Mouse (Mus musculus): ENCODE results near the gene Gm11634. TPM values are rescaled to one million over a fixed set of nuclear protein-coding genes. Genes with fewer than 3 reads are reported as not detected.

Gene Gm11634
- total and polyA plus RNA-seq, 3 experiments, result not detected

- Histone ChIP-seq H3K27ac (no peak overlapping the region), H3K4me3 (no peak overlapping the region), H3K27me3 (ENCODE audit: control insufficient read depth, insufficient read depth, low read length) (no peaks in the 10 kb centered on the region), H3K4me1 (ENCODE audit: control insufficient read depth, insufficient read depth, low read length) (no peaks in the 10 kb centered on the region), H3K36me3 (ENCODE audit: control insufficient read depth, insufficient read depth, low read length) (no peaks in the 10 kb centered on the region; the same call in 1 of the 2 replicates), H3K9ac (ENCODE audit: low read depth, low read length) (no peak overlapping the region), H3K79me2 (replicated peaks; ENCODE audit: control insufficient read depth, insufficient read depth, low read length) (no peaks in the 10 kb centered on the region)
- no peak for DNase-seq
- intact Hi-C loops (cut with DNase I), result no loop called here
- TF ChIP-seq CTCF (IDR thresholded peaks at IDR 0.05) (no peak), POLR2A (IDR thresholded peaks at IDR 0.05; ENCODE audit: insufficient read depth, low read depth, low read length) (no peak), EP300 (IDR thresholded peaks at IDR 0.05; ENCODE audit: insufficient read depth, low read depth, low read length) (no peak)
Measured at GRCm38 (mm10) chr11:101548526-101548925, 50.5 kb downstream of the Gm11634 start.

GRCm38 (mm10) chr11:101544132-101544531 lies 54.9 kb downstream of the Gm11634 start:
- 46% methylated on average over 1 of the region's 1 CpGs for WGBS
- intact Hi-C loops (cut with DNase I), result loop anchor here (5.0 kb wide), 1 partner anchor 1433 kb away; no protein-coding TSS in a partner anchor

More at GRCm38 (mm10) chr11:101544132-101544531, 54.9 kb downstream of the Gm11634 start:
- no peak for DNase-seq
- Histone ChIP-seq H3K36me3 (ENCODE audit: control insufficient read depth, insufficient read depth, low read length) (no peaks in the 10 kb centered on the region), H3K4me3 (no peak overlapping the region), H3K4me1 (ENCODE audit: control insufficient read depth, insufficient read depth, low read length) (no peaks in the 10 kb centered on the region), H3K27ac (no peak overlapping the region), H3K79me2 (replicated peaks; ENCODE audit: control insufficient read depth, insufficient read depth, low read length) (no peaks in the 10 kb centered on the region), H3K9ac (ENCODE audit: low read depth, low read length) (no peak overlapping the region), H3K27me3 (ENCODE audit: control insufficient read depth, insufficient read depth, low read length) (no peaks in the 10 kb centered on the region)
- no peak for TF ChIP-seq EP300 (IDR thresholded peaks at IDR 0.05; ENCODE audit: insufficient read depth, low read depth, low read length)
- TF ChIP-seq POLR2A (IDR thresholded peaks at IDR 0.05; ENCODE audit: insufficient read depth, low read depth, low read length), result no peak
- no peak for TF ChIP-seq CTCF (IDR thresholded peaks at IDR 0.05)

Other genes with a start within 250 kb of the Gm11634 start
- gene G6pc, start 231.7 kb downstream of the Gm11634 start, total RNA-seq (2021), result not detected
- 0.15 TPM in 1 of 2 replicates, not detected in the other for gene G6pc, start 231.7 kb downstream of the Gm11634 start, polyA plus RNA-seq (2012; rRNA removed)
- gene Aarsd1, start 181.6 kb downstream of the Gm11634 start, total RNA-seq (2021), result 10 to 100 TPM; 19.5 to 23.4 TPM
- gene Aarsd1, start 181.6 kb downstream of the Gm11634 start, polyA plus RNA-seq (2012; rRNA removed), result 23.0 and 28.0 TPM in 2 replicates
- gene Gm27029, start 174.5 kb downstream of the Gm11634 start, total RNA-seq (2021), result 10 to 100 TPM in 1 of 2 experiments, 1 to 10 TPM in 1; 5.1 to 10.2 TPM
- 1.3 and 2.4 TPM in 2 replicates for gene Gm27029, start 174.5 kb downstream of the Gm11634 start, polyA plus RNA-seq (2012; rRNA removed)
- gene Rundc1, start 174.2 kb downstream of the Gm11634 start, total RNA-seq (2021), result 10 to 100 TPM; 10.1 to 12.1 TPM
- 12.0 and 14.7 TPM in 2 replicates for gene Rundc1, start 174.2 kb downstream of the Gm11634 start, polyA plus RNA-seq (2012; rRNA removed)
- 10 to 100 TPM; 50.6 to 58.3 TPM for gene Ptges3l, start 173.9 kb downstream of the Gm11634 start, total RNA-seq (2021)
- gene Ptges3l, start 173.9 kb downstream of the Gm11634 start, polyA plus RNA-seq (2012; rRNA removed), result 56.8 and 81.6 TPM in 2 replicates
- 10 to 100 TPM; 38.3 to 48.4 TPM for gene Rpl27, start 157.0 kb downstream of the Gm11634 start, total RNA-seq (2021)
- gene Rpl27, start 157.0 kb downstream of the Gm11634 start, polyA plus RNA-seq (2012; rRNA removed), result 234 and 242 TPM in 2 replicates
- gene Ifi35, start 150.8 kb downstream of the Gm11634 start, total RNA-seq (2021), result 10 to 100 TPM; 11.5 to 12.6 TPM
- 25.5 and 29.4 TPM in 2 replicates for gene Ifi35, start 150.8 kb downstream of the Gm11634 start, polyA plus RNA-seq (2012; rRNA removed)
- 1 to 10 TPM; 6.5 to 8.0 TPM for gene Rnd2, start 134.3 kb downstream of the Gm11634 start, total RNA-seq (2021)
- 5.8 and 9.8 TPM in 2 replicates for gene Rnd2, start 134.3 kb downstream of the Gm11634 start, polyA plus RNA-seq (2012; rRNA removed)
- 10 to 100 TPM; 20.4 to 21.4 TPM for gene Vat1, start 133.0 kb downstream of the Gm11634 start, total RNA-seq (2021)
- gene Vat1, start 133.0 kb downstream of the Gm11634 start, polyA plus RNA-seq (2012; rRNA removed), result 29.6 and 35.0 TPM in 2 replicates
- gene Brca1, start 47.3 kb downstream of the Gm11634 start, total RNA-seq (2021), result under 1 TPM; 0.18 to 0.63 TPM
- 0.06 and 0.20 TPM in 2 replicates for gene Brca1, start 47.3 kb downstream of the Gm11634 start, polyA plus RNA-seq (2012; rRNA removed)
- 10 to 100 TPM; 86.2 to 98.9 TPM for gene Nbr1, start 47.1 kb downstream of the Gm11634 start, total RNA-seq (2021)
- 77.3 and 99.6 TPM in 2 replicates for gene Nbr1, start 47.1 kb downstream of the Gm11634 start, polyA plus RNA-seq (2012; rRNA removed)
- gene Tmem106a, start 17.0 kb downstream of the Gm11634 start, total RNA-seq (2021), result 1 to 10 TPM; 2.8 to 3.4 TPM
- gene Tmem106a, start 17.0 kb downstream of the Gm11634 start, polyA plus RNA-seq (2012; rRNA removed), result 15.5 and 18.8 TPM in 2 replicates
- gene Rdm1, start 27.9 kb upstream of the Gm11634 start, total RNA-seq (2021), result 10 to 100 TPM; 45.6 to 49.5 TPM
- 42.3 and 49.8 TPM in 2 replicates for gene Rdm1, start 27.9 kb upstream of the Gm11634 start, polyA plus RNA-seq (2012; rRNA removed)
- 10 to 100 TPM; 18.9 to 23.5 TPM for gene Arl4d, start 66.3 kb upstream of the Gm11634 start, total RNA-seq (2021)
- gene Arl4d, start 66.3 kb upstream of the Gm11634 start, polyA plus RNA-seq (2012; rRNA removed), result 23.4 and 27.8 TPM in 2 replicates
- gene Dhx8, start 133.7 kb upstream of the Gm11634 start, total RNA-seq (2021), result 10 to 100 TPM; 16.0 to 17.1 TPM
- gene Dhx8, start 133.7 kb upstream of the Gm11634 start, polyA plus RNA-seq (2012; rRNA removed), result 7.2 and 10.7 TPM in 2 replicates
- gene Etv4, start 186.1 kb upstream of the Gm11634 start, total RNA-seq (2021), result not detected
- gene Etv4, start 186.1 kb upstream of the Gm11634 start, polyA plus RNA-seq (2012; rRNA removed), result 0.59 and 0.61 TPM in 2 replicates